Mouse (Mus musculus) kidney, embryonic 14.5 days (tissue): ENCODE results near the gene Pnpla6. TPM values are rescaled to one million over a fixed set of nuclear protein-coding genes. Genes with fewer than 3 reads are reported as not detected.

Experiments used
- ATAC-seq: fragments of 200-750 bp; cut with Nextera tagmentation; 2 replicates; pipeline ENCODE4 v1.8.0; 2017; ENCODE audit warnings: moderate number of reproducible peaks, mild to moderate bottlenecking, moderate TSS enrichment, moderate library complexity; ENCODE audit not compliant: low FRiP score, low TSS enrichment
- H3K27ac ChIP-seq: fragments of 300-500 bp; sonication (generic); 2 replicates; pipeline ENCODE4 v1.5.1; 2014; ENCODE audit warnings: low read depth, mild to moderate bottlenecking, low read length, moderate library complexity, mixed read lengths
- H3K27me3 ChIP-seq: fragments of 300-500 bp; sonication (generic); 2 replicates; pipeline ENCODE4 v1.6.1; 2014; ENCODE audit warnings: mild to moderate bottlenecking, low read length; ENCODE audit not compliant: control insufficient read depth, insufficient read depth
- H3K36me3 ChIP-seq: fragments of 300-500 bp; sonication (generic); 2 replicates; pipeline ENCODE4 v1.6.1; 2014; ENCODE audit warnings: low read length, mixed read lengths; ENCODE audit not compliant: control insufficient read depth, insufficient read depth
- H3K4me1 ChIP-seq: fragments of 300-500 bp; sonication (generic); 2 replicates; pipeline ENCODE4 v1.6.1; 2014; ENCODE audit warnings: low read length, mixed read lengths; ENCODE audit not compliant: control insufficient read depth, insufficient read depth
- H3K4me2 ChIP-seq: fragments of 300-500 bp; sonication (generic); replicated peaks from 2 replicates; pipeline ENCODE4 v1.6.1; 2014; ENCODE audit warnings: low read depth, mild to moderate bottlenecking, low read length
- H3K4me3 ChIP-seq: fragments of 300-500 bp; sonication (generic); 2 replicates; pipeline ENCODE4 v1.5.1; 2014; ENCODE audit warnings: mild to moderate bottlenecking, low read length
- H3K9ac ChIP-seq: fragments of 300-500 bp; sonication (generic); 2 replicates; pipeline ENCODE4 v1.6.1; 2014; ENCODE audit warnings: low read depth, mild to moderate bottlenecking, low read length, moderate library complexity
- H3K9me3 ChIP-seq: fragments of 300-500 bp; sonication (generic); 2 replicates; pipeline ENCODE4 v1.6.1; 2016; ENCODE audit warnings: low read length; ENCODE audit not compliant: control insufficient read depth
- WGBS: fragments of 180-500 bp; shearing (Covaris S2); extraction: QIAGEN DNeasy Blood & Tissue Kit; methylation state at CpG from one replicate; pipeline ENCODE4 v1.1.7; 2014; 5-methylcytosine and 5-hydroxymethylcytosine counted together
- polyA plus RNA-seq: library from polyadenylated mRNA; unstranded; fragments of >200 nt; fragmentation: Nextera tagmentation; extraction: Ambion mirVana; gene quantifications from 2 replicates; pipeline ENCODE4 v1.2.1, GENCODE M21; 2014

Gene Pnpla6
- polyA plus RNA-seq, 1 experiment from 2014 or later: 25.6 TPM

GRCm38 (mm10) chr8:3482240-3482740 is 32.9 kb upstream of the Pnpla6 start:
- Histone ChIP-seq H3K9ac (no peak overlapping the region), H3K4me3 (no peak overlapping the region), H3K4me1 (no peaks in the 10 kb centered on the region), H3K27me3 (no peaks in the 10 kb centered on the region), H3K27ac (no peak overlapping the region), H3K4me2 (no peak overlapping the region), H3K9me3 (no peaks in the 10 kb centered on the region), H3K36me3 (no peaks in the 10 kb centered on the region)
- 90% methylated on average over 22 of the region's 22 CpGs for WGBS
- no peak for ATAC-seq

- Histone ChIP-seq H3K4me1 (no peaks in the 10 kb centered on the region), H3K4me2 (no peak overlapping the region), H3K27ac (no peak overlapping the region), H3K4me3 (no peak overlapping the region), H3K36me3 (no peaks in the 10 kb centered on the region), H3K27me3 (no peaks in the 10 kb centered on the region), H3K9ac (no peak overlapping the region), H3K9me3 (no peaks in the 10 kb centered on the region)
- ATAC-seq: no peak
- WGBS: 91% methylated on average over 7 of the region's 7 CpGs
These were observed 31.6 kb upstream of the Pnpla6 start for GRCm38 (mm10) chr8:3483546-3483945.

DNA sequence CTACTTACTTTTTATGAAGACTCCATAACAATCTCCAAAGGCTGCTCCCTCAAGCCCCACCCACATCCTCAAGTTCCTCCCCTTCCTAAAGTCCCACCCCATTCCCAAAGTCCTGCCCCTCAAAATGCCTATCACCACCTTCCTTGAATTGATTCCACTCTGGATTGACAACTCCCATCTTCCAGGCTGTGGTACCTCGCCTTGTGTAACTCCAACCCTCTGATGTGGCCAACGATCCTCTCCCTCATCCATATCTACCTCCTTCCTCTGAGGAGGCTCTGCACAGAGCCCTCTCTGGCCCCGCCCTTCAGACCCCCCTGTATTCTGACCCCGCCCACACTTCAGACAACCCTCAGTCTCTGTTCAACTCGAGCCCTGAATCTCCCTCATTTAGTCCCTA is 30.0 kb upstream of the Pnpla6 start:
- 23% methylated on average over 5 of the region's 5 CpGs for WGBS
- H3K27me3 ChIP-seq: no peaks in the 10 kb centered on the region
- ATAC-seq: 0 out of 2 replicates have a peak, but pooled peaks have one; percentile 33

DNA sequence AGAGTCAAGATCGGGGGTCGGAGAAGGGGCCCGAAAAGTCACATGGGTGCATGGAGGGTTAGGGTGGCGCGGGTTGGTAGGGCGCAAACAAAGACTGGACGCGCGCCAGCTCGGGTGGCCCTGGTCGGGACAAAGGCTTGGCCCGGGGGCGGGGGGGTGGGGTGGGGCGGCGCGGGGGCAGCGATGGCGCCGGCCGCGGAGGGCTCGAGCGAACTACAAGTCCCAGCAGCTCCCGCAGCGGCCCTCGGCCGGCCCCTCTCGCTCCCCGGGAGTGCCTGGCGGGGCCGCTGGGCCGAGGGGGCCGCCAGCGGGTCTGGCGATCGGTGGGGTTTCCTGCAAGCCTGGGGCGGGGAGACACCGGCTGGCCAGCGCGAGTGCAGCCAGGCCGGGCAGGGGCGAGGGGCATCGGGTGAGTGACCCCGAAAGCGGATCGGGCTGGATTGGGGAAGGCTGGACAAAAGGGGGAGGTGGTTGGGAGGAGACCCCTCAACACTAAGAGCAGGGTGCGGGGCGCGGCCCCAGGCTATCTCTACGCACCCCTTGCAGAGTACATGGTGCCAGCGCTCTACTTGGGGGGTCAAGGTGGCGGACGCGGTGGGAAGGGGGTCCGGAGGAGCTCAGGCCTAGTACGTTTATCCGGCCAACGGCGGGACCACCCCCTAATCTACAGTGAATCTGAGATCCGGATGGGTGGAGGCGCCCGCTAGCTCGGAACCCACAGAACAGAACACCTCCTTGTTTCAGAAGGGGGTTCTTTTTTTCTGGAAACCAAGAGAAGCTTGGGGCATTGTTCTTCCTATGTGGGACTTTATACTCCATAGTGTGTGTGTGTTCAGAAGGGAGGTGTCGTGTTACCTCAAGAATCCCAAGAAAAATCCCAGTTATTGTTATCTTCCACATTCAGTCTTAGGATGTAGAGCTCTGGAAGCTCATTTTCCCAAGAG is 22.0 kb upstream of the Pnpla6 start, which contains the start of gene Zfp358:
Gene Zfp358 (plus strand): TSS at position 238 of the 944 bp plus-strand sequence.
- peak within 1 kb of the TSS; percentile 98 for H3K9ac ChIP-seq
- peaks cover 11% of the 10 kb centered on the region for H3K9me3 ChIP-seq
- H3K27me3 ChIP-seq: no peaks in the 10 kb centered on the region
- ATAC-seq: peak; percentile 94
- whole genome bisulfite sequencing: under 1% methylated on average over 48 of the region's 64 CpGs
- H3K4me3 ChIP-seq: peak within 1 kb of the TSS; percentile 78
- peak within 1 kb of the TSS; percentile 51 for H3K4me2 ChIP-seq
- peak within 1 kb of the TSS; percentile 84 for H3K27ac ChIP-seq
- H3K36me3 ChIP-seq: peaks cover 31% of the 10 kb centered on the region
- no peaks in the 10 kb centered on the region for H3K4me1 ChIP-seq

More for the DNA sequence above, 30.0 kb upstream of the Pnpla6 start:
- Histone ChIP-seq H3K4me3 (no peak overlapping the region), H3K9me3 (no peaks in the 10 kb centered on the region), H3K27ac (no peak overlapping the region), H3K4me2 (no peak overlapping the region), H3K4me1 (no peaks in the 10 kb centered on the region), H3K36me3 (no peaks in the 10 kb centered on the region), H3K9ac (no peak overlapping the region)

DNA sequence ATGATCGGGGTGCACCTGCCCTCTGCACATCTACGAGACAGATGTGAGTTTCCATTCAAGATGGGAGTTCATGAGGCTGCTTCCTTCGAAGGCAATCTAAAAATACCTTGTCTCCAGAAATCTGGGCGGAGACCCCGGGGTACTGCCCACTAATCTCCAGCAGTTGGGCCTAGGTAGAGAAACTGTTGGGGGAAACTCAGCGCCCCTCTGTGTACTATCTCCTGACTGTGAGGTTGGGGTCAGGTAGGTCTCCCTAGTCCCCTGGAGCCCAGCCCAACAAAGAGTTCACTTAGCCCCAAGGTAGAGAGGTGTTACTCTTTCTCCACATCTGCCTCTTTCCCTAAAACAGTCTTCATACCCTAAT is 21.4 kb upstream of the Pnpla6 start:
- Histone ChIP-seq H3K9me3 (peaks cover 11% of the 10 kb centered on the region), H3K4me1 (no peaks in the 10 kb centered on the region), H3K9ac (peak overlapping the region; percentile 98), H3K36me3 (peaks cover 31% of the 10 kb centered on the region), H3K27me3 (no peaks in the 10 kb centered on the region), H3K27ac (no peak overlapping the region; the same call in 1 of the 2 replicates), H3K4me3 (peak overlapping the region; percentile 78), H3K4me2 (peak overlapping the region; percentile 51)
- 40% methylated on average over 6 of the region's 6 CpGs for WGBS
- ATAC-seq: 0 out of 2 replicates have a peak, but pooled peaks have one; percentile 6

- H3K9me3 ChIP-seq: peaks cover 11% of the 10 kb centered on the region
- H3K27me3 ChIP-seq: no peaks in the 10 kb centered on the region
- 0 out of 2 replicates have a peak, but pooled peaks cover under 1% of the 10 kb centered on the region for H3K4me1 ChIP-seq
- H3K4me3 ChIP-seq: no peak overlapping the region
- no peak overlapping the region for H3K27ac ChIP-seq
- H3K36me3 ChIP-seq: peaks cover 31% of the 10 kb centered on the region
- 95% methylated on average over 44 of the region's 44 CpGs for WGBS
- H3K4me2 ChIP-seq: no peak overlapping the region
- no peak for ATAC-seq
- H3K9ac ChIP-seq: no peak overlapping the region
These were observed 19.4 kb upstream of the Pnpla6 start for GRCm38 (mm10) chr8:3495578-3496427.

DNA sequence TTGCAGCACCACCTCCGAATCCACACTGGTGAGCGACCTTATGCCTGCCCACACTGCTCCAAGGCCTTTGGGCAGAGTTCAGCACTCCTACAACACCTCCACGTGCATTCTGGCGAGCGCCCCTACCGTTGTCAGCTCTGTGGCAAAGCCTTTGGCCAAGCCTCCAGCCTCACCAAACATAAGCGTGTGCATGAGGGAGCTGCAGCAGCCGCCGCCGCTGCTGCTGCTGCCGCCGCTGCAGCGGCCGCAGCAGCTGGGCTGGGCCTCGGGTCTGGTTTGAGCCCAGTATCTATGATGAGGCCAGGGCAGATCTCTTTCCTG is 18.8 kb upstream of the Pnpla6 start:
- 94% methylated on average over 15 of the region's 15 CpGs for WGBS
- Histone ChIP-seq H3K4me2 (no peak overlapping the region), H3K9ac (no peak overlapping the region), H3K4me1 (0 out of 2 replicates have a peak, but pooled peaks cover 5% of the 10 kb centered on the region), H3K9me3 (peaks cover 11% of the 10 kb centered on the region), H3K4me3 (no peak overlapping the region), H3K27me3 (no peaks in the 10 kb centered on the region), H3K27ac (no peak overlapping the region), H3K36me3 (peaks cover 31% of the 10 kb centered on the region)
- no peak for ATAC-seq

GRCm38 (mm10) chr8:3498583-3498982 is 16.6 kb upstream of the Pnpla6 start:
- ATAC-seq: no peak
- 84% methylated on average over 3 of the region's 3 CpGs for WGBS
- H3K4me2 ChIP-seq: no peak overlapping the region

More at GRCm38 (mm10) chr8:3498583-3498982, 16.6 kb upstream of the Pnpla6 start:
- no peak overlapping the region for H3K4me3 ChIP-seq
- H3K36me3 ChIP-seq: peaks cover 31% of the 10 kb centered on the region
- H3K9ac ChIP-seq: no peak overlapping the region
- H3K27ac ChIP-seq: no peak overlapping the region
- 0 out of 2 replicates have a peak, but pooled peaks cover 5% of the 10 kb centered on the region for H3K4me1 ChIP-seq
- no peaks in the 10 kb centered on the region for H3K27me3 ChIP-seq
- peaks cover 11% of the 10 kb centered on the region for H3K9me3 ChIP-seq
